29 mouse cellular contexts compared by ENCODE assay signal in genomic region chr8:117248341-117248740, GRCm38 (mm10). TPM values are rescaled to one million over a fixed set of nuclear protein-coding genes. Genes with fewer than 3 reads are reported as not detected.
DNase-seq lines count a peak whose midpoint lies in the region; ATAC-seq and TF ChIP-seq lines count a peak whose summit lies in the region.
"Had no signal": no experiment of that assay in that cellular context is flagged by ENCODE, and none has a peak within 500 bp of the region (broad histone marks: within the 10 kb centered on the region; RNA-seq: fewer than 3 reads in every experiment).

No protein-coding gene starts in this region.

- no peaks in the 10 kb centered on the region for H3K36me3 ChIP-seq in liver, embryonic 14.5 days (replicated peaks; ENCODE audit: control insufficient read depth, insufficient read depth, low read depth)
- H3K36me3 ChIP-seq: embryonic facial prominence, embryonic 13.5 days; forebrain, embryonic 12.5 days; heart, embryonic 10.5 days; hindbrain, embryonic 10.5 days; limb, embryonic 13.5 days; liver, embryonic 15.5 days; neural tube, embryonic 12.5 days had no signal

- H3K4me1 ChIP-seq in liver, embryonic 14.5 days (replicated peaks; ENCODE audit: control insufficient read depth in 2 of 2, insufficient read depth in 2 of 2, low read length in 1 of 2) = peaks cover 0 to 9% of the 10 kb centered on the region in 2 experiments; a peak in 2 of 4 replicates
- H3K4me1 ChIP-seq: embryonic facial prominence, embryonic 13.5 days; forebrain, embryonic 12.5 days; hindbrain, embryonic 10.5 days; limb, embryonic 13.5 days; liver, embryonic 15.5 days; neural tube, embryonic 12.5 days had no signal

- no peak overlapping the region for H3K27ac ChIP-seq in liver, embryonic 14.5 days
- H3K27ac ChIP-seq: embryonic facial prominence, embryonic 13.5 days; forebrain, embryonic 12.5 days; heart, embryonic 10.5 days; hindbrain, embryonic 10.5 days; hindbrain, postnatal 0 days; layer of hippocampus, adult 2 months; limb, embryonic 13.5 days; liver, embryonic 15.5 days; neural tube, embryonic 12.5 days had no signal

- TF ChIP-seq CTCF in liver, embryonic 14.5 days (IDR thresholded peaks at IDR 0.05; ENCODE audit: low read depth) = no peak

- ATAC-seq in liver, embryonic 14.5 days (ENCODE audit: insufficient read depth) = no peak
- ATAC-seq in megakaryocyte, adult 5-6 weeks (ENCODE audit: poor library complexity, severe bottlenecking) = peak; percentile 26
- ATAC-seq: hindbrain, postnatal 0 days; Patski had no signal

- no peak overlapping the region for H3K4me2 ChIP-seq in liver, embryonic 14.5 days (ENCODE audit: low read depth)
- H3K4me2 ChIP-seq: embryonic facial prominence, embryonic 13.5 days; forebrain, embryonic 12.5 days; limb, embryonic 13.5 days; liver, embryonic 15.5 days; neural tube, embryonic 12.5 days had no signal

- no peak for DNase-seq in liver, embryonic 14.5 days (ENCODE audit: low read depth in 3 of 3, low spot score in 3 of 3)
- no peak for DNase-seq in liver
- DNase-seq in T-cell, adult 2 months (ENCODE audit: low spot score) = peak; percentile 40
- peak; percentile 33 for DNase-seq in thymus, postnatal 25 days
- no peak for DNase-seq in layer of hippocampus, postnatal 25 days (ENCODE audit: extremely low spot score in 1 of 2, low spot score in 1 of 2)
- no peak for DNase-seq in adrenal gland, postnatal 10 days
- no peak for DNase-seq in adrenal gland, postnatal 4 days (ENCODE audit: low spot score in 2 of 2)
- DNase-seq: adrenal gland, adult 2 months; cerebellum, adult 18-20 months; cerebellum, postnatal 14 days; kidney, adult 2 months; kidney, postnatal 10 days; layer of hippocampus, postnatal 36 days; lung, postnatal 4 days; midbrain, embryonic 14.5 days; right cerebral cortex, postnatal 25 days; spleen, adult 18-20 months had no signal

- no peak overlapping the region for H3K4me3 ChIP-seq in liver, embryonic 14.5 days (ENCODE audit: insufficient read depth in 1 of 2, low read depth in 2 of 2, low read length in 2 of 2)
- H3K4me3 ChIP-seq: embryonic facial prominence, embryonic 13.5 days; erythroblast, embryonic 14.5 days; forebrain, embryonic 12.5 days; heart, embryonic 10.5 days; hindbrain, embryonic 10.5 days; layer of hippocampus, adult 2 months; limb, embryonic 13.5 days; liver, embryonic 15.5 days; neural tube, embryonic 12.5 days had no signal

- no peaks in the 10 kb centered on the region for H3K27me3 ChIP-seq in liver, embryonic 14.5 days (ENCODE audit: control insufficient read depth, insufficient read depth, low read length)
- H3K27me3 ChIP-seq: embryonic facial prominence, embryonic 13.5 days; forebrain, embryonic 12.5 days; limb, embryonic 13.5 days; neural tube, embryonic 12.5 days had no signal

- no peaks in the 10 kb centered on the region for H3K9me3 ChIP-seq in liver, embryonic 14.5 days (ENCODE audit: control insufficient read depth, low read length)
- H3K9me3 ChIP-seq: embryonic facial prominence, embryonic 13.5 days; heart, embryonic 10.5 days; hindbrain, embryonic 10.5 days; limb, embryonic 13.5 days; liver, embryonic 15.5 days; neural tube, embryonic 12.5 days had no signal

- TF ChIP-seq EP300 in liver, embryonic 14.5 days (IDR thresholded peaks at IDR 0.05; ENCODE audit: low read depth) = 0 out of 2 replicates have a peak, but pooled peaks have one; percentile 4

- no peak overlapping the region for H3K9ac ChIP-seq in liver, embryonic 14.5 days (replicated peaks)
- H3K9ac ChIP-seq: embryonic facial prominence, embryonic 13.5 days; forebrain, embryonic 12.5 days; limb, embryonic 13.5 days; liver, embryonic 15.5 days; neural tube, embryonic 12.5 days had no signal

- 23% methylated on average over 11 of the region's 11 CpGs for WGBS in liver, embryonic 14.5 days (ENCODE audit: insufficient replicate concordance)

RNA-seq across cellular contexts. Expression of gene Cmip, which starts 8.5 kb away (rescaled TPM):
- 9.8 and 10.4 TPM in 2 replicates for polyA plus RNA-seq in liver, embryonic 14.5 days (2012; rRNA removed)
- polyA plus RNA-seq in liver, embryonic 14.5 days (2014; fragmentation: Nextera tagmentation; extraction: Ambion mirVana) = 6.7 and 10.6 TPM in 2 replicates
- total RNA-seq in megakaryocyte, adult 5-6 weeks (2015) = 58.4 and 60.3 TPM in 2 replicates
- total RNA-seq in megakaryocyte, adult 5-6 weeks (2017) = 22.7 and 26.5 TPM in 2 replicates
- total RNA-seq in layer of hippocampus, postnatal 25 days (2021) = 100 to 1,000 TPM; 288 to 289 TPM
- total RNA-seq in adrenal gland, postnatal 10 days (2021) = 10 to 100 TPM; 77.7 to 82.3 TPM
- total RNA-seq in adrenal gland, postnatal 4 days (2021) = 100 to 1,000 TPM; 120 to 133 TPM

Comparison
In these comparisons a context has a peak if more than half of its experiments do, and no peak if none do; other contexts are left out.
1. DNase-seq: peak in T-cell, adult 2 months (single experiment) and thymus, postnatal 25 days (single experiment); none in liver, embryonic 14.5 days (0 of 3), liver (single experiment), layer of hippocampus, postnatal 25 days (0 of 2), adrenal gland, postnatal 10 days (single experiment) and adrenal gland, postnatal 4 days (0 of 2).